Mouse (Mus musculus): Measurements from ENCODE around the gene Plod3.
A peak's percentile ranks its signal among the peaks of the same experiment; 100 is the strongest.
"Not testable (repeated sequence)": the region's sequence is repeated elsewhere in the genome, so short reads cannot be mapped to it uniquely, and the experiment has no call there.

Plod3 gene

GRCm38 (mm10) chr5:136986695-136987137 is at the start of gene Plod3:
TSS of gene Plod3 (plus strand) at chr5:136987019.
- peak; percentile 99 for DNase-seq

GRCm38 (mm10) chr5:136937621-136938020 is 49.2 kb upstream of the Plod3 start:
- no peak for DNase-seq

- no peak for DNase-seq
These were observed 47.5 kb upstream of the Plod3 start for GRCm38 (mm10) chr5:136939284-136939683.

- DNase-seq, result not testable (repeated sequence)
These were observed 46.8 kb upstream of the Plod3 start for GRCm38 (mm10) chr5:136940029-136940428.

- DNase-seq, result no peak
These were observed 45.8 kb upstream of the Plod3 start for GRCm38 (mm10) chr5:136940845-136941560.

- DNase-seq, result no peak
These were observed 44.0 kb upstream of the Plod3 start for GRCm38 (mm10) chr5:136942781-136943180.

GRCm38 (mm10) chr5:136943382-136943781 is 43.4 kb upstream of the Plod3 start:
- no peak for DNase-seq

GRCm38 (mm10) chr5:136945084-136945483 is 41.7 kb upstream of the Plod3 start:
- DNase-seq, result no peak

GRCm38 (mm10) chr5:136947874-136948273 is 38.9 kb upstream of the Plod3 start:
- DNase-seq, result no peak

- not testable (repeated sequence) for DNase-seq
These were observed 37.1 kb upstream of the Plod3 start for GRCm38 (mm10) chr5:136949551-136950336.

GRCm38 (mm10) chr5:136950521-136950920 is 36.3 kb upstream of the Plod3 start:
- DNase-seq, result no peak

- no peak for DNase-seq
These were observed 34.7 kb upstream of the Plod3 start for GRCm38 (mm10) chr5:136952153-136952552.

GRCm38 (mm10) chr5:136953015-136953414 is 33.8 kb upstream of the Plod3 start, which contains the start of gene Fis1:
TSS of gene Fis1 (plus strand) at chr5:136953275.
- peak; percentile 97 for DNase-seq

GRCm38 (mm10) chr5:136953440-136953951 is 33.3 kb upstream of the Plod3 start:
- DNase-seq, result peak; percentile 63

GRCm38 (mm10) chr5:136955622-136956021 is 31.2 kb upstream of the Plod3 start:
- DNase-seq, result no peak

- no peak for DNase-seq
These were observed 29.6 kb upstream of the Plod3 start for GRCm38 (mm10) chr5:136957250-136957649.

- DNase-seq, result no peak
These were observed 27.7 kb upstream of the Plod3 start for GRCm38 (mm10) chr5:136958991-136959605.

GRCm38 (mm10) chr5:136960053-136960452 is 26.8 kb upstream of the Plod3 start:
- no peak for DNase-seq

GRCm38 (mm10) chr5:136961334-136961982 is 25.4 kb upstream of the Plod3 start:
- no peak for DNase-seq

GRCm38 (mm10) chr5:136961983-136962461 is 24.8 kb upstream of the Plod3 start:
- peak; percentile 93 for DNase-seq

- peak; percentile 80 for DNase-seq
These were observed 24.3 kb upstream of the Plod3 start for GRCm38 (mm10) chr5:136962501-136962900.

- no peak for DNase-seq
These were observed 23.8 kb upstream of the Plod3 start for GRCm38 (mm10) chr5:136962966-136963540.
